Mouse (Mus musculus): ENCODE measurements at regions not wholly inside any gene's neighbourhood (a gene's known extent, or its start where the extent isn't known, plus 50 kb on each side); places are given as distances from the start of the nearest gene placed in this dataset.

GRCm38 (mm10) chr16:65312947-65313346 lies 207.3 kb upstream of the Htr1f start:
- H3K4me1 ChIP-seq (replicated peaks) = no peaks in the 10 kb centered on the region
- no peak for ATAC-seq
- 87% methylated on average over 2 of the region's 2 CpGs for WGBS
- H3K36me3 ChIP-seq = no peaks in the 10 kb centered on the region
- no peak overlapping the region for H3K9ac ChIP-seq (replicated peaks)
- no peak overlapping the region for H3K4me2 ChIP-seq (replicated peaks)
- H3K9me3 ChIP-seq = no peaks in the 10 kb centered on the region
- no peak overlapping the region for H3K4me3 ChIP-seq (replicated peaks)
- no peak overlapping the region for H3K27ac ChIP-seq
- no peaks in the 10 kb centered on the region for H3K27me3 ChIP-seq

DNA sequence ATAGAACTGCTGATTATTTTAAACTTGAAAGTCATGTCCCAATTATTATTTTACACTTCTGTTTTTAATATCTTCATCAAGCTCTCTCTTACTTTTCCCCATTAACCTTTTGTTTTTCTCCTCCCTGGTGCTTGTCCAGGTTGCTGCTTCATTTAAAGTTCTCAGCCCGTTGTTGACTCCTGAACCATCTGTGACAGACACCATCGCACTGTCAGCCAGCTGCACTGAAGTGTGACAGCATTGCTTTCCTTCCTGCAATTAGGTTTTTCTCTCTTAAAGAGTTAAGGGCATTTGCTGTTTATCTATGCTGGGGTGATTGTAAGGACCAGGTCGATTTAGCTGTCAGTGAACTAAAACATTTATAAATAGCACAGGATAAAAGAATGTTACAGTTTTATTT lies 205.3 kb upstream of the Pou1f1 start:
- WGBS = 61% methylated on average over 3 of the region's 3 CpGs
- no peak for ATAC-seq
- Histone ChIP-seq H3K9ac (replicated peaks) (no peak overlapping the region), H3K4me1 (replicated peaks) (no peaks in the 10 kb centered on the region), H3K36me3 (no peaks in the 10 kb centered on the region), H3K27ac (no peak overlapping the region), H3K4me2 (replicated peaks) (no peak overlapping the region), H3K27me3 (no peaks in the 10 kb centered on the region), H3K4me3 (replicated peaks) (no peak overlapping the region), H3K9me3 (no peaks in the 10 kb centered on the region)

DNA sequence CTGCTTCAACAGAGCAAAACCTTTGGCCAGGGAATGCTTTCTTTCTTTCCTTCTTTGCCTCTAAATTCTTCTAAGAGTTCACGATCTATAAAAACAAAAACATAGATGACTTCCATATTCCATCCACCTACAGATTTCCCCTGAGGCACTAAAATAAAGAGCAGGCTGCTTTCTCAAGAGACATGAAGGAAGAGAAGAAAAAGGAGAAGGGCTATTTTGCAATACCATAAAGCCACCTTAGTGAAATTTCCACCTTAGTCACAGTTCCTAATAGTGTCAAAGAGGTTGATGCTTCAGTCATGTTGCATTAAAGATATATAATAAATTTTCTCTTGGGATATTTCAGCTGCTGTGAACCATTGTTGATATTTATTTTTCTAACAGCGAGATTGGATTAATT lies 187.9 kb upstream of the Pou1f1 start:
- no peaks in the 10 kb centered on the region for H3K36me3 ChIP-seq
- no peaks in the 10 kb centered on the region for H3K27me3 ChIP-seq
- H3K27ac ChIP-seq = no peak overlapping the region
- no peaks in the 10 kb centered on the region for H3K4me1 ChIP-seq (replicated peaks)
- WGBS = 83% methylated on average over 2 of the region's 2 CpGs
- no peak for ATAC-seq
- H3K9me3 ChIP-seq = no peaks in the 10 kb centered on the region
- no peak overlapping the region for H3K9ac ChIP-seq (replicated peaks)
- no peak overlapping the region for H3K4me2 ChIP-seq (replicated peaks)
- H3K4me3 ChIP-seq (replicated peaks) = no peak overlapping the region

- no peak overlapping the region for H3K27ac ChIP-seq
- H3K4me3 ChIP-seq (replicated peaks) = no peak overlapping the region
- no peak for ATAC-seq
- no peaks in the 10 kb centered on the region for H3K27me3 ChIP-seq
- 96% methylated on average over 2 of the region's 2 CpGs for WGBS
- no peak overlapping the region for H3K9ac ChIP-seq (replicated peaks)
- H3K4me2 ChIP-seq (replicated peaks) = no peak overlapping the region
- H3K4me1 ChIP-seq (replicated peaks) = no peaks in the 10 kb centered on the region
- H3K9me3 ChIP-seq = no peaks in the 10 kb centered on the region
- H3K36me3 ChIP-seq = no peaks in the 10 kb centered on the region
These were observed 181.1 kb upstream of the Pou1f1 start for GRCm38 (mm10) chr16:65339225-65339624.

DNA sequence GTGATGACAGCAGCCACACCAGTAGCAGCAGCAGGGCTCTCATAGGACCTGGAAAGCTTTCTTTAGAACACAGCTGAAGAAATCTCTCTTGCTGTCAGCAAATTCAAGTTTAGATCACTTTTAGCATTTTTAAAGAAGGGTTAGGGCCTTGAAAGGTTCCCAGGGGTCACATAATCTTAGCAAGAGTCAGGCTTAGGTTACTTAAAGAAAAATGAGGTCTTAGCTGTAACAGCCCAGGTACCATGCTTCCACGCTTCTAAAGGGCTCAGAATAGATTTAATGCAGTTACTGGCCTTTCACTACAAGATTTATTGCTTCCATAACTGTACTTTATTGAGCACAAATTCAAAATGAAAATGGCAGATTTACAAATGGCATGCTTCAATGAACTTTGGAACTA lies 160.4 kb upstream of the Pou1f1 start:
- Histone ChIP-seq H3K36me3 (no peaks in the 10 kb centered on the region), H3K4me3 (replicated peaks) (no peak overlapping the region), H3K27me3 (no peaks in the 10 kb centered on the region), H3K4me1 (replicated peaks) (no peaks in the 10 kb centered on the region), H3K9ac (replicated peaks) (no peak overlapping the region), H3K27ac (no peak overlapping the region), H3K4me2 (replicated peaks) (no peak overlapping the region), H3K9me3 (no peaks in the 10 kb centered on the region)
- no peak for ATAC-seq
- 86% methylated on average over 1 of the region's 1 CpGs for whole genome bisulfite sequencing

- Histone ChIP-seq H3K4me2 (replicated peaks) (no peak overlapping the region), H3K4me3 (replicated peaks) (no peak overlapping the region), H3K27ac (no peak overlapping the region), H3K4me1 (replicated peaks) (no peaks in the 10 kb centered on the region), H3K9me3 (no peaks in the 10 kb centered on the region), H3K9ac (replicated peaks) (no peak overlapping the region), H3K27me3 (no peaks in the 10 kb centered on the region), H3K36me3 (no peaks in the 10 kb centered on the region)
- WGBS = 5% methylated on average over 1 of the region's 1 CpGs
- ATAC-seq = no peak
These were observed 151.0 kb upstream of the Pou1f1 start for GRCm38 (mm10) chr16:65369271-65369670.

DNA sequence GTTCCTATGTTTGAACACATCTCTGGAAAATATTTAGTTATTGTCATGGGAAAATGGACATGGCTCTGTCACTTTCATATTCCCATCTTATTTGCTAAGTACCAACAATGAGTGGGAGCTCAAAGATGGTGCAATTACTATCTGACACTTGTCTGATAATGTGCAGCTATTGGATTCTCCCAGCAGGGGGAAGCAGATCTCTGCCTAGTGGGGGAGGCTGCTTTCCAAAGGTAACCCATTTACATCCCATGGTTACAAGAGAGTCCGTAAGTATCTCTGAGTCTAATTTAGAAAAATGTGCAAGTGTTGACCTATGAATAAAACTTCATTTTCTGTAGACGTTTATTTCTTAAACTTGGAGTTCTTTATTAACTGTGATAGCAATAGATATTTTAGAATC lies 149.4 kb upstream of the Pou1f1 start:
- Histone ChIP-seq H3K4me3 (replicated peaks) (no peak overlapping the region), H3K36me3 (no peaks in the 10 kb centered on the region), H3K9ac (replicated peaks) (no peak overlapping the region), H3K9me3 (no peaks in the 10 kb centered on the region), H3K27ac (no peak overlapping the region), H3K27me3 (no peaks in the 10 kb centered on the region), H3K4me2 (replicated peaks) (no peak overlapping the region), H3K4me1 (replicated peaks) (no peaks in the 10 kb centered on the region)
- ATAC-seq = no peak
- 65% methylated on average over 2 of the region's 2 CpGs for WGBS

GRCm38 (mm10) chr16:65376553-65376952 lies 143.8 kb upstream of the Pou1f1 start:
- no peak overlapping the region for H3K9ac ChIP-seq (replicated peaks)

DNA sequence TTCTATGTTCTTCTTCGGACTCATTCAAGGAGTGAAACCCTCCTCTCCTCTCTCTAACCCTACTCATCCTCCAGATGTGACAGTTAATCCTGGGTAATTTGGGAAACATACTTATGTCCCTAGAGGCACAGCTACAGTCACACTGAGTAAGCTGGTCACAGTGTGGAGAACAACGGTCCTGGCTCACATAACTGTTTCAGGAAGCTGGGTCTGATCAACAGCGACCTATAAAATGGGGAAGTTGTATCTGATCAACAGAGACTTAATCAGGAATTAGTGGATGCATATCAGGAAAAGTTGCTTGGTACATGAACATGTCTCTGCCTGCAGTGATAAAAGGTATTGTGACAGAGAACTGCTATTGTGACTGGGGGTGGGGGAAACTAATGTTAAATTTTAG lies 142.0 kb upstream of the Pou1f1 start:
- H3K9ac ChIP-seq (replicated peaks) = no peak overlapping the region
- no peaks in the 10 kb centered on the region for H3K9me3 ChIP-seq
- H3K4me3 ChIP-seq (replicated peaks) = no peak overlapping the region
- no peak for ATAC-seq
- WGBS = 63% methylated on average over 3 of the region's 3 CpGs
- no peak overlapping the region for H3K27ac ChIP-seq
- no peaks in the 10 kb centered on the region for H3K27me3 ChIP-seq
- no peaks in the 10 kb centered on the region for H3K36me3 ChIP-seq
- H3K4me2 ChIP-seq (replicated peaks) = no peak overlapping the region
- H3K4me1 ChIP-seq (replicated peaks) = no peaks in the 10 kb centered on the region

More at GRCm38 (mm10) chr16:65376553-65376952, 143.8 kb upstream of the Pou1f1 start:
- no peaks in the 10 kb centered on the region for H3K9me3 ChIP-seq
- no peaks in the 10 kb centered on the region for H3K27me3 ChIP-seq
- H3K36me3 ChIP-seq = no peaks in the 10 kb centered on the region
- no peaks in the 10 kb centered on the region for H3K4me1 ChIP-seq (replicated peaks)
- H3K27ac ChIP-seq = no peak overlapping the region
- ATAC-seq = no peak
- H3K4me3 ChIP-seq (replicated peaks) = no peak overlapping the region
- no peak overlapping the region for H3K4me2 ChIP-seq (replicated peaks)

GRCm38 (mm10) chr16:65379939-65380338 lies 140.4 kb upstream of the Pou1f1 start:
- Histone ChIP-seq H3K27ac (no peak overlapping the region), H3K36me3 (no peaks in the 10 kb centered on the region), H3K9me3 (no peaks in the 10 kb centered on the region), H3K4me1 (replicated peaks) (no peaks in the 10 kb centered on the region), H3K4me3 (replicated peaks) (no peak overlapping the region), H3K27me3 (no peaks in the 10 kb centered on the region), H3K9ac (replicated peaks) (no peak overlapping the region), H3K4me2 (replicated peaks) (no peak overlapping the region)
- WGBS = 72% methylated on average over 5 of the region's 5 CpGs
- no peak for ATAC-seq

DNA sequence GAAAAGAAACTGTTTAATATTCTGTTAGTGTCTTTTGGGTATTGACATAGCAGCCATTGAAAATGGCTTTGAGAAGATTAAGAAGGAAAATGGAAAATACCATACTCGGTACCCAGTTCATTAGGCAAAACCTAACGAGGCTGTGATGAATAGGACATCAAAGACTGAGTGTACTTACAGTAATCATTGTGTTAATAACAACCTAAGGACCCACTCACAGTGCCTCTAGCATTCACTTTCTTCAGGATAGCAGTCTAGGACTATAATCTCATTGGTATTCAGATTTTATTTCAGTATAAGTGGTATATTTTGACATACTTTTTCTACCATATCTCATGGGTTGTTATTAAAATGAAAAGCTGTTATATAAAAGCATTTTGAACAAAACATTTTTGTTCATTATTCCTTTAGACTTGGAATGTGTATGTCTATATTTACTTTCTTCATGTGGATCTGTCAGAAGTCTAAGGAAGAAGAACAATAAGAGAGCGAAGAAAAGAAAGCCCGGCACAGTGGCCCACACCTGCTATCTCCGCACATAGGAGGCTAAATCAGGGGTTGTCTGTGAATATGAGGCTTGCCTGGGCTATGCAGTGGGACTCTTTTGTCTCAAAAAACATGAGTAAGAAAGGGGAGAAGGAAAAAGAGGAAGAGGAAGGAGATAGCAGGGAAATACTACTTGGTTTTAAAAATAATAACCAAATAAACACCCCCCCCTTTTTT lies 116.2 kb upstream of the Pou1f1 start:
- Histone ChIP-seq H3K27ac (no peak overlapping the region), H3K4me2 (replicated peaks) (no peak overlapping the region), H3K9me3 (no peaks in the 10 kb centered on the region), H3K9ac (replicated peaks) (no peak overlapping the region), H3K36me3 (no peaks in the 10 kb centered on the region), H3K27me3 (no peaks in the 10 kb centered on the region), H3K4me3 (replicated peaks) (no peak overlapping the region), H3K4me1 (replicated peaks) (no peaks in the 10 kb centered on the region)
- WGBS = 57% methylated on average over 5 of the region's 5 CpGs
- no peak for ATAC-seq

GRCm38 (mm10) chr16:65404816-65405215 lies 115.5 kb upstream of the Pou1f1 start:
- Histone ChIP-seq H3K36me3 (no peaks in the 10 kb centered on the region), H3K4me2 (replicated peaks) (no peak overlapping the region), H3K27ac (no peak overlapping the region), H3K27me3 (no peaks in the 10 kb centered on the region), H3K4me3 (replicated peaks) (no peak overlapping the region), H3K9me3 (no peaks in the 10 kb centered on the region), H3K4me1 (replicated peaks) (no peaks in the 10 kb centered on the region), H3K9ac (replicated peaks) (no peak overlapping the region)
- ATAC-seq = no peak
- 87% methylated on average over 5 of the region's 5 CpGs for WGBS

- WGBS = 56% methylated on average over 3 of the region's 3 CpGs
- Histone ChIP-seq H3K9ac (replicated peaks) (no peak overlapping the region), H3K9me3 (no peaks in the 10 kb centered on the region), H3K36me3 (no peaks in the 10 kb centered on the region), H3K4me2 (replicated peaks) (no peak overlapping the region), H3K27ac (no peak overlapping the region), H3K4me1 (replicated peaks) (no peaks in the 10 kb centered on the region), H3K4me3 (replicated peaks) (no peak overlapping the region), H3K27me3 (no peaks in the 10 kb centered on the region)
- ATAC-seq = no peak
These were observed 114.3 kb upstream of the Pou1f1 start for GRCm38 (mm10) chr16:65405824-65406556.

Measured in midbrain, embryonic 13.5 days (tissue).